Mouse (Mus musculus): ENCODE results near the gene Apol7e.
"Not testable (repeated sequence)": the region's sequence is repeated elsewhere in the genome, so short reads cannot be mapped to it uniquely, and the experiment has no call there.

GRCm38 (mm10) chr15:77718240-77718639 lies 19.6 kb downstream of the Apol7e start:
- TF ChIP-seq CTCF (IDR thresholded peaks at IDR 0.05; ENCODE audit: insufficient read depth, low read length); POLR2A (IDR thresholded peaks at IDR 0.05; ENCODE audit: borderline replicate concordance, extremely low read depth, low read depth, low read length): not testable (repeated sequence)
